Mouse (Mus musculus) gastrocnemius, adult 2 months (tissue): ENCODE results near the gene Kif18b. TPM values are rescaled to one million over a fixed set of nuclear protein-coding genes. Genes with fewer than 3 reads are reported as not detected.

Experiments used
- DNase-seq: peaks from one replicate; pipeline ENCODE4 v3.0.0; 2022
- H3K27ac ChIP-seq: fragments of 200-600 bp; 2 replicates; pipeline ENCODE4 v1.8.1; 2022; ENCODE audit warnings: mild to moderate bottlenecking
- H3K4me3 ChIP-seq: fragments of 200-600 bp; 2 replicates; pipeline ENCODE4 v1.8.1; 2022; ENCODE audit warnings: mild to moderate bottlenecking, moderate library complexity
- CTCF ChIP-seq: fragments of 200-600 bp; IDR thresholded peaks from 2 replicates; pipeline ENCODE4 v1.8.1; 2022; ENCODE audit warnings: antibody characterized with exemption, mild to moderate bottlenecking, moderate library complexity
- intact Hi-C: fragments of 180-260 bp; cut with DNase I; formaldehyde crosslinking; loops from one replicate; pipeline ENCODE4 v1.15.1; 2025
- total RNA-seq, 2 experiments: library from RNA; stranded (reverse); gene quantifications; 2 replicates each; pipeline ENCODE4 v1.2.3; 2021

Kif18b gene
- total RNA-seq, 2 experiments from 2014 or later: not detected

DNA sequence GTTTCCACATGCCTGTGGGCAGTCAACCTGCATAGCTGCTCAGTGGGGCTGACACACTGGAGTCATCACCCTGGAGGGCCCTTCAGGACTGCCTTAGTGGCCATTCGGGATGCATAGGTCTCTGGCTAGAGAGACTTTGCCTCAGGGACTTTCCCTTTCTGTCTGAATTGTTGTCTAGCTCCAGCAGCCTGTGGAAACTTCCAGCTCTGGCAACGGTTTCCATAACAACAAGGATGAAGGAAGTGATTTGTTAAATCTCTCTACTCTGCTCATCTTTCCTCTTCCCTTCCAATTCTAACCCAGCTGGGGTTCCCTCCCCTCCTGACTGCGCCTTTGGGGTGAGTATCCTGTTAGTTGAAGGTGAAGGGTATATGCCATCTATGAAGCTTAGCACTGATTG, 36.8 kb downstream of the Kif18b start:
- no peak for TF ChIP-seq CTCF
- H3K4me3 ChIP-seq: no peak overlapping the region
- intact Hi-C loops: no loop called here
- H3K27ac ChIP-seq: no peak overlapping the region
- DNase-seq: peak; percentile 5

DNA sequence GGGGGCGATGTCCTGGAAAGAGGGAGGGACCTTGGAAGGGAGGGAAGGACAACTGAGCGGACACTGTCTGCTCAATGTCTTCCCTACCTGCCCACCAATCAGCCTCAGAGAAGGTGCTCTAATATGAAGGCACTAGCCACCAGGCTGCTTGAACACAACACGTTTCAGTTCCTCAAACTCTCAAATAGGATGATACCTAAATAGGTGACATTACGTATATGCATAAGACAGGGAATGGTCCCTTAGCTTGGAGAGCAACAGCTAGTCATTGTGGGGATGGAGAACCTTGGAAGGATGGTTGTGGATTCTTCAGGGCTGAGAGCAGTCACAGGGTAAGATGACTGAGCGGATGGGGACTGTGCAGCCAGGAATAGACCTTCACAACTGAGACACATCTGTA, 37.5 kb downstream of the Kif18b start:
- intact Hi-C loops: no loop called here
- TF ChIP-seq CTCF: no peak
- Histone ChIP-seq H3K27ac (no peak overlapping the region), H3K4me3 (no peak overlapping the region)
- peak; percentile 7 for DNase-seq

DNA sequence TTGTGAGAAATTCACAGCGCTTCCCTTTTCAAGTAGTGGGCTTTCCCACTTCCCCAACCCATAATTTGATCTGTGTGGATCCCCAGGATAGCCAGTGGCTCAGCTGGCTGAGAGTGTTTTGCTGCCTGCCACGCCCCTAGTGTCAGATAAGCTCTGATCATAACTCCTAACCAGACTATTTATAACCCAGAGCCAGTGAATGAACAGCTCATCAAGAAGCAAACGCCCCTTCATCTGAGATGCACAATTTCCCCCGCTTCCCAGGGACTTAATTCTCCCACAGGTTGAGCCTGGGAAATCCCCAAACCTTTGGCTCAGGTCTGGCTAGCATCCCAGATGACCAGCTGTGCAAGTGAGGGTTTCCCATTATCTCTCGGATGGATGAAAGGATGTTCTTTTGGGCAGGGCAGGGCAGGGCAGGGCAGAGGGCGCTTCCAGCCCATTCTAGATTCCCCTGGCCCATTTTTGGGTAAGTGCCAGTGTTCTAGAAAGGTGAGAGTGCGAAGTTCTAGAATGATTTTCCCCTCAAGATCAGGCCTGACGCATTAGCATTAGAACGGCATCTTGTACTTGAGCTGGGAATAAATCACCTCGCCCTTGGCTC, 40.2 kb downstream of the Kif18b start, which contains the start of gene Fam187a:
Fam187a (plus strand) TSS at position 554 of the 604 bp plus-strand sequence.
- H3K4me3 ChIP-seq: no peak within 1 kb of the TSS
- DNase-seq: peak; percentile 8
- TF ChIP-seq CTCF: no peak
- intact Hi-C loops: no loop called here
- no peak within 1 kb of the TSS for H3K27ac ChIP-seq

DNA sequence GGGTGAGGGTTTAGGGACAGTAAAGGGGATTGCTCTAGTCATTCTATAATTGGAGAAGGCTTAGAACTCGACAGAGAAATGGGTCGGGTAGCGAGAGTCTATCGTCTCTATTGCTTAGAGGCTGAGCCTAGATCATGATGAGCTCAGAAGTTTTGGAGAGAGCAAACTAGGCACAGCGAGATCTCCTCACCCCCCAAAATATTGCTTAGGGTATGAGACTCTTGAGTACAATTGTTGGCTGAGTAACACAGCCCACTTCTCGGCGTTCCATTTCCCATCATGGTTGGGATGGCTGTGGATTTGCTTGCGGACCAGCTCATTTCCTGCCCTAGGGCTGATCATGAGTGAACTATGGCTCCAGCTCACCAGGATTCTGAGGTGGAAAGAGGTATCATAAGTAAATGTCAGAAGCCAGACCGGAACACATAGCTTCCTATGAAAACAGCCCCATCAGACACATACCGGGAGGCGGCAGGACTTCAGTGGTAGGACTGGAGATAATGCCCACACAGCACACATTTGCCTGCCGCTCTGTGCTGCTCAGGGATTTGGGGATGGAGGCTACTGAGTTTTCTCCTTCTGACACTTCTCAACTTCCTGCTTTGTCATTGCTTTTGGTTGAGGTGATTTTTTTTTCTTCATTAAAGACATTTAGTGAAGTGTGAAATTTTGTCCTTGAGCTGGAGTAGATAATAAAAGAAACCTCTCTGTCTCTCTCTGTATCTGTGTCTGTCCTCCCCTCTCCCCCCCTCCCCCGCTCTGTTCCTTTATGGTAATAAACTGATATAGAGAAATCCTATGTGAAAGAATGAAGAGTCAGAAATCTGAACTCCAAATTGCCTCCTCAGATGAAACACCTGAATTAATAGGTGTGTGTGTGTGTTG, 43.4 kb downstream of the Kif18b start:
- intact Hi-C loops: no loop called here
- Histone ChIP-seq H3K27ac (peak overlapping the region; percentile 100), H3K4me3 (peak overlapping the region; percentile 95)
- TF ChIP-seq CTCF: no peak
- DNase-seq: peak; percentile 12

DNA sequence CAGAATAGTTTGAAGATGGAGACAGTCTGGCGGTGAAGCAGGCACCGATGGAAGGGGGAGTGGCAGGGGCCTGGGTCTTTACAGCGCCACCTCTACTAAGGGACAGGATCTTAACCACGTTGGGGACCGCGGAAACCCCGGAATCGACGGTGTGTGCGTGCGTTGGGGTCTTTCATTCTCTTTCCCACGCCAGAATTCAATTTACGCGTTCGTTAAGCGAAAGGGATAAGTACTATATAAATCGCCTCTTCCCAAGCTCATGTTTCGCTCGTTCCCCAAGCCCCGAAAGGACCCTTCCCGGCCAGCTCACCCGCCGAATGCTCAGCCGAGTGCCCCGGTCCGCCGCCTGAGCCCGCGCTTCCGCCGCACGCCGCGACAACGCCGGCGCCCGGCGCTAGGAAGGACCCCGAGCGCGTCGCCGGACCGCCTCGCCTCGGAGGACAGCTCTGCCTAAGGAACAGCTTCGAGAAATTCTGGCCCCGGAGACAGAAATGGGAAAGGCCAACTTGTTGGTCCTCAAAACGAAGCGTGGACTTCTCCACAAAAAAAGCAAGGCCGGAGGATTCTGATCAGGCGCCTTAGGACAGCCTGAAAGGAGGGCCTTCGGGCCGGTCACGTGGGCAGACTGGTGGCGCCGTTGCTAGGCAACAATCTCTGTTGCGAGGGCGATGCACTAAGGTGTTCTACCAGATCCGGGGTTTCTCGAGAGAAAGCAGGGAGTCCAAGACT, 44.2 kb downstream of the Kif18b start, which contains the start of the genes Eftud2 and Ccdc103:
Eftud2 (minus strand) TSS at position 401 of the 729 bp plus-strand sequence.
Ccdc103 (plus strand) TSS at position 620 of the 729 bp plus-strand sequence.
- intact Hi-C loops: no loop called here
- Histone ChIP-seq H3K27ac (peak within 1 kb of the TSS; percentile 100), H3K4me3 (peak within 1 kb of the TSS; percentile 95)
- peak; percentile 92 for DNase-seq
- no peak for TF ChIP-seq CTCF

DNA sequence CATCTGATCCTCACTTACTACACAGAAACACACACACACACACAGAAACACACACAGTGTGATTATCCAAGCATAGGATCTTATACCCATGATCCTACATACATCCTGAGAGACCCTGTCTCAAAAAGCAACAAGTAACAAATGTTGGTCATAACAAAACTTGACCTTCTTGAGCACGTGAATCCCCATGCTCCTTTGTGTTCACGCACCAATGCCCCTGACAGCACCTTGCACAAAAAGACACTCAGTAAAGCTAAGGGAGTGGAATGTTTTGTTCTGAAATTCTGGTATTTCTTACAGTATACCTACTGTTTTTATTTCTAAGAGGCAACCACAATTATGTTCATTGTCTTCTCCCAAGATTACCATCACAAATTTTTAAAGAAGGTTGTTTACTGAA, 45.4 kb downstream of the Kif18b start:
- no peak for TF ChIP-seq CTCF
- DNase-seq: peak; percentile 3
- intact Hi-C loops: no loop called here
- no peak overlapping the region for H3K27ac ChIP-seq
- no peak overlapping the region for H3K4me3 ChIP-seq

DNA sequence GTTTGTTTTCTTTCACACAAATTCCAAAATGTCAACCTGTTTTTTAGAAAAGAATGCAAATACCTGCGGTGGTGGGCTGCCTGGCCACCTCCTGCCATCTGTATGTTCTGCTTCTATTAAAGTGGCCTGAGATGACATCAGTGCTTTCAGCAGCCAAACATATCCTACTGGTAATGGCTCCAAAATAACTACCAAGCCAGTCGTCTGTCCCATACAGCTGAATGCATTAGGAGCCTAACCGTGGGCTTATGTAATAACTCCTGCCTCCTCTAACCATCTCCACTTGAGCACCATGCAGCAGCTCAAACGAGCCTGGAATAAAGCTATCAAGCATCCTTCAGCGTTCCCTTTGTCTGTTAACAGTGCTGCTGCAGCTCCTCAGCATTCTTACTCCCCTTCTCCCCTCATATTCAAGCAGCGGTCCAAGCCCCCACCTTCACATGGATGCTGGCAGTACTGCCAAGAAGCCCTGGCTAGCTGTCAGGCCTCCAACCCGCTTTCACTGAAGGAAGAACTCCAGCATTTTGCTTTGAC, 50.1 kb downstream of the Kif18b start:
- TF ChIP-seq CTCF: no peak
- intact Hi-C loops: no loop called here
- peak; percentile 15 for DNase-seq
- no peak overlapping the region for H3K4me3 ChIP-seq
- H3K27ac ChIP-seq: no peak overlapping the region

DNA sequence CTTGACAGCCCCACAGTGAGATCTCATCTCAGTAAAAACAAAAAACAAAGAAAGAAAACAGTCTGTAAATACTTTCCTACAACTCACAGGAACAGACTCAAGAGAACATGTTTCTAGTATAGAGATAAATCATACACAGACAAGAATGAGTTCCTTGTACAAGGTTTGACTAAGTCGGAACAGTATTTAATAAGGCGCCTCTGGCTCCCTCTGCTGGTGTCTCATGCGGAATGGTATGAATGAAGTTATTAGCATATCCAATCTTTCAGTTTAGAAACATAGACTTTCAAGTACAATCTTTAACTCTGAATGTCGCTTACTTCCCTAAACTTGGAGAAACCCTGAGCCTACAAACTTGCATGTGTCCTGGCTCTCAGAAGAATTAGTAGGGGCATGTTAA, 60.7 kb downstream of the Kif18b start:
- DNase-seq: peak; percentile 74
- peak; percentile 77 for TF ChIP-seq CTCF
- Histone ChIP-seq H3K4me3 (no peak overlapping the region), H3K27ac (no peak overlapping the region)
- intact Hi-C loops: loop anchor here (1.0 kb wide), 1 partner anchor 90 kb away; no protein-coding TSS in a partner anchor

DNA sequence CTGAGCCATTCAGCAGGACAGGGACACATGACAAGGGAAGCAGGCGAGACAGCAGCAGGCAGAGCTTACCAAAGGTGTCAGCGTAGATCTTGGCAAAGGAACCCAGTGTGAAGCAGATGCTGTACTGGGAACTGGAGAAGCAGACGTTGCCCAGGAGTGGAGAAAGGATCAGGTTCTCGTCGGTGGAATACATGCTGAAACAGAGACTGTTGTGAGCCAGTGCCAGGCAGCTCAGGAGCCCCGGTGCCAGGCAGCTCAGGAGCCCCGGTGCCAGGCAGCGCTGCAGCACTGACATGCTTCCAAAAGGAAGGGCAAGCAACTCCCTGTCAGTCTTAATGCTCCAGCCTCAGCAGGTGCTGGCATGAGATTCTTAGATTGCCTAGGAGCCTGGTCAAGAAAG, 65.0 kb downstream of the Kif18b start:
- peak; percentile 85 for DNase-seq
- peak overlapping the region; percentile 50 for H3K27ac ChIP-seq
- intact Hi-C loops: no loop called here
- no peak overlapping the region for H3K4me3 ChIP-seq
- no peak for TF ChIP-seq CTCF

DNA sequence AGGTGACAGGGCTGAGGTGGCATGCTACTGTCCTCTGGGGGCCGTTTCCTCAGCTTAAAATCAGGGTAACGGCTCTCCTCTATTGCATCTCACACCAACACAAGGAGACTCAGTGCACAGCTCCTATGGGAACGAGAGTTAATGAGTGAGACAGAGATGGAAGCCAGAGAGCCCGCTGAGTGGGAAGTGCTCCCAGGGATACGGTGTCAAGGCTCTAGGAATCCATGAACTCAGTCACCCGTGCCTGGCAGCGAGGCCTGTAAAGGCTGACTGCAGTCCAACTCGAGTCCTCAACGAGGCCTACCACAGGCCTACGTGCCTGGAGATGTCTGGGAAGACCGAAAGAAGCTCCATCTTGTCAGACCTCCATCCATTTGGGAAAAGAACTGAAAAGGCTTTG, 66.0 kb downstream of the Kif18b start:
- intact Hi-C loops: no loop called here
- TF ChIP-seq CTCF: no peak
- H3K4me3 ChIP-seq: no peak overlapping the region
- H3K27ac ChIP-seq: peak overlapping the region; percentile 50
- peak; percentile 69 for DNase-seq

DNA sequence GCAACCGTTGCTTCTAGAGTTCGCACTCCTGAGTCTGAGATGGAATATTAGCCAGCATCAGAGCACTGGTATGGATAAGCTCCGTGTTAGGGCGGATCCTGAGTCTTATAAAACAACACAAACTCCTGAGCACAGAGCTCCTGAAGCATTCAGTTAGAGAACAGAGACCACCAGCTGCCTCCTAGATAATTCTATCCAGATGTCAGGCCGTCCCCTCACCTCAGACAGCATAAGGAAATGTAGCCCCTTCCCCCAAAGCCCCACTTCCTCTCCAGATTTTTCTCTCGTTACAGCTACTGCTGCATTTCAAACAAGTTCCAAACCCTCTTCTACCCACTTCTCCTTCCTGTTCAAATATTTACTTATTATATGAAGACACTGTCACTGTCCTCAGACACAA, 69.0 kb downstream of the Kif18b start:
- Histone ChIP-seq H3K4me3 (no peak overlapping the region), H3K27ac (no peak overlapping the region)
- no peak for TF ChIP-seq CTCF
- intact Hi-C loops: no loop called here
- no peak for DNase-seq

Other genes starting within 250 kb of the Kif18b start
- gene Ccdc43, start 227.3 kb downstream of the Kif18b start, total RNA-seq: 10 to 100 TPM; 76.9 to 85.9 TPM
- under 1 TPM; 0.33 to 0.67 TPM for gene Adam11, start 163.7 kb downstream of the Kif18b start, total RNA-seq
- gene Gjc1, start 105.4 kb downstream of the Kif18b start, total RNA-seq: 1 to 10 TPM; 4.4 to 6.4 TPM
- gene Higd1b, start 89.3 kb downstream of the Kif18b start, total RNA-seq: 1 to 10 TPM; 2.4 to 5.4 TPM
- 10 to 100 TPM; 25.6 to 29.5 TPM for gene Eftud2, start 44.1 kb downstream of the Kif18b start, total RNA-seq
- gene Ccdc103, start 43.9 kb downstream of the Kif18b start, total RNA-seq: not detected
- gene Fam187a, start 40.0 kb downstream of the Kif18b start, total RNA-seq: not detected
- not detected for gene Gfap, start 24.2 kb downstream of the Kif18b start, total RNA-seq
- gene C1ql1, start 21.6 kb upstream of the Kif18b start, total RNA-seq: not detected
- 10 to 100 TPM; 43.8 to 51.9 TPM for gene Nmt1, start 103.1 kb upstream of the Kif18b start, total RNA-seq
- 10 to 100 TPM; 12.4 to 25.8 TPM for gene Dcakd, start 103.2 kb upstream of the Kif18b start, total RNA-seq
- gene Plcd3, start 176.5 kb upstream of the Kif18b start, total RNA-seq: 1 to 10 TPM; 4.6 to 5.9 TPM
- 10 to 100 TPM; 24.2 to 28.6 TPM for gene Acbd4, start 176.6 kb upstream of the Kif18b start, total RNA-seq
- gene Hexim1, start 191.1 kb upstream of the Kif18b start, total RNA-seq: 10 to 100 TPM; 18.6 to 21.8 TPM
- gene Hexim2, start 207.3 kb upstream of the Kif18b start, total RNA-seq: 1 to 10 TPM; 2.0 to 3.6 TPM
- gene Fmnl1, start 246.0 kb upstream of the Kif18b start, total RNA-seq: 1 to 10 TPM; 4.2 to 5.7 TPM